Mouse (Mus musculus) kidney, adult 2 months (tissue): Measurements from ENCODE around the gene Synpr.

ENCODE experiments used
- CTCF ChIP-seq: fragments of 200-500 bp; conservative IDR thresholded peaks from 2 replicates; pipeline ENCODE4 v1.5.1; 2011; ENCODE audit warnings: low read depth, mild to moderate bottlenecking, control low read depth, low read length, moderate library complexity, mixed read lengths; ENCODE audit not compliant: insufficient read depth, insufficient read length
- POLR2A ChIP-seq: fragments of 200-500 bp; IDR thresholded peaks from one replicate; pipeline ENCODE4 v1.6.1; 2011; ENCODE audit warnings: low read depth, low read length, control low read depth

GRCm38 (mm10) chr14:13336162-13336561 lies 51.6 kb downstream of the Synpr start:
- TF ChIP-seq CTCF = no peak
- no peak for TF ChIP-seq POLR2A
